Mouse (Mus musculus) limb, embryonic 11.5 days (tissue): ENCODE measurements at regions not wholly inside any gene's neighbourhood (a gene's known extent, or its start where the extent isn't known, plus 50 kb on each side); places are given as distances from the start of the nearest gene placed in this dataset.

Source experiments
- ATAC-seq: fragments of 200-750 bp; cut with Nextera tagmentation; 2 replicates; pipeline ENCODE4 v1.8.0; 2017; ENCODE audit warnings: low read depth; ENCODE audit not compliant: insufficient number of reproducible peaks, low FRiP score, low TSS enrichment
- DNase-seq: peaks from one replicate; pipeline ENCODE4 v3.0.0-alpha.2; 2015; ENCODE audit warnings: low spot score
- H3K27ac ChIP-seq: fragments of 300-500 bp; sonication (generic); replicated peaks from 2 replicates; pipeline ENCODE4 v1.5.1; 2014; ENCODE audit warnings: low read depth, mild to moderate bottlenecking, low read length
- H3K27me3 ChIP-seq: fragments of 300-500 bp; sonication (generic); 2 replicates; pipeline ENCODE4 v1.6.1; 2014; ENCODE audit warnings: mild to moderate bottlenecking, low read length, mixed read lengths; ENCODE audit not compliant: control insufficient read depth, insufficient read depth
- H3K36me3 ChIP-seq: fragments of 300-500 bp; sonication (generic); 2 replicates; pipeline ENCODE4 v1.6.1; 2014; ENCODE audit warnings: mild to moderate bottlenecking, low read length, moderate library complexity, mixed read lengths; ENCODE audit not compliant: control insufficient read depth, insufficient read depth
- H3K4me1 ChIP-seq: fragments of 300-500 bp; sonication (generic); 2 replicates; pipeline ENCODE4 v1.6.1; 2014; ENCODE audit warnings: low read length, mixed read lengths; ENCODE audit not compliant: control insufficient read depth, insufficient read depth
- H3K4me2 ChIP-seq: fragments of 300-500 bp; sonication (generic); 2 replicates; pipeline ENCODE4 v1.6.1; 2014; ENCODE audit warnings: low read depth, mild to moderate bottlenecking, moderate library complexity; ENCODE audit not compliant: severe bottlenecking
- H3K4me3 ChIP-seq: fragments of 300-500 bp; sonication (generic); 2 replicates; pipeline ENCODE4 v1.5.1; 2014; ENCODE audit warnings: low read depth, low read length
- H3K9ac ChIP-seq: fragments of 300-500 bp; sonication (generic); 2 replicates; pipeline ENCODE4 v1.6.1; 2014; ENCODE audit warnings: mild to moderate bottlenecking, low read length
- H3K9me3 ChIP-seq: fragments of 300-500 bp; sonication (generic); 2 replicates; pipeline ENCODE4 v1.6.1; 2016; ENCODE audit warnings: low read length; ENCODE audit not compliant: control insufficient read depth
- WGBS: fragments of 180-500 bp; shearing (Covaris S2); extraction: QIAGEN DNeasy Blood & Tissue Kit; methylation state at CpG from one replicate; pipeline ENCODE4 v1.1.7; 2014; 5-methylcytosine and 5-hydroxymethylcytosine counted together

GRCm38 (mm10) chr13:97434961-97435864 is 194.3 kb downstream of the Enc1 start:
- ATAC-seq (peak; percentile 50), DNase-seq (peak; percentile 59)
- peak overlapping the region; percentile 27 for H3K4me3 ChIP-seq
- H3K36me3 ChIP-seq = no peaks in the 10 kb centered on the region
- H3K4me2 ChIP-seq = peak overlapping the region; percentile 61
- H3K27ac ChIP-seq = no peak overlapping the region
- WGBS = 1% methylated on average over 20 of the region's 20 CpGs
- H3K9me3 ChIP-seq = no peaks in the 10 kb centered on the region
- H3K4me1 ChIP-seq = peaks cover 22% of the 10 kb centered on the region
- H3K27me3 ChIP-seq = no peaks in the 10 kb centered on the region
- peak overlapping the region; percentile 58 for H3K9ac ChIP-seq

- H3K27ac ChIP-seq = no peak overlapping the region
- no peaks in the 10 kb centered on the region for H3K36me3 ChIP-seq
- H3K9ac ChIP-seq = no peak overlapping the region
- 58% methylated on average over 7 of the region's 7 CpGs for WGBS
- no peak for DNase-seq
- no peaks in the 10 kb centered on the region for H3K27me3 ChIP-seq
- H3K4me1 ChIP-seq = peaks cover 17% of the 10 kb centered on the region
- ATAC-seq = no peak
- H3K4me2 ChIP-seq = no peak overlapping the region
- H3K9me3 ChIP-seq = no peaks in the 10 kb centered on the region
- H3K4me3 ChIP-seq = no peak overlapping the region
Measured at GRCm38 (mm10) chr13:97434167-97434566, 193.3 kb downstream of the Enc1 start.

GRCm38 (mm10) chr13:97432627-97433026 is 191.7 kb downstream of the Enc1 start:
- WGBS = 47% methylated on average over 4 of the region's 4 CpGs
- Histone ChIP-seq H3K9ac (no peak overlapping the region), H3K27ac (no peak overlapping the region), H3K36me3 (no peaks in the 10 kb centered on the region), H3K27me3 (no peaks in the 10 kb centered on the region), H3K4me1 (peaks cover 15% of the 10 kb centered on the region), H3K9me3 (no peaks in the 10 kb centered on the region), H3K4me3 (no peak overlapping the region), H3K4me2 (no peak overlapping the region)
- no peak for DNase-seq
- ATAC-seq = no peak

- Histone ChIP-seq H3K27ac (no peak overlapping the region), H3K4me3 (no peak overlapping the region), H3K36me3 (no peaks in the 10 kb centered on the region), H3K9ac (no peak overlapping the region), H3K4me2 (no peak overlapping the region), H3K4me1 (peaks cover 7% of the 10 kb centered on the region), H3K27me3 (no peaks in the 10 kb centered on the region), H3K9me3 (no peaks in the 10 kb centered on the region)
- DNase-seq = no peak
- no peak for ATAC-seq
- 72% methylated on average over 2 of the region's 2 CpGs for WGBS
Measured at GRCm38 (mm10) chr13:97430885-97431284, 190.0 kb downstream of the Enc1 start.

- Histone ChIP-seq H3K9ac (no peak overlapping the region), H3K4me1 (peaks cover 2% of the 10 kb centered on the region; the same call in 1 of the 2 replicates), H3K27me3 (no peaks in the 10 kb centered on the region), H3K36me3 (no peaks in the 10 kb centered on the region), H3K4me2 (no peak overlapping the region), H3K27ac (no peak overlapping the region), H3K4me3 (no peak overlapping the region), H3K9me3 (no peaks in the 10 kb centered on the region)
- DNase-seq (no peak), ATAC-seq (no peak)
- 69% methylated on average over 6 of the region's 6 CpGs for WGBS
Measured at GRCm38 (mm10) chr13:97428163-97428562, 187.3 kb downstream of the Enc1 start.

GRCm38 (mm10) chr13:97427537-97427936 is 186.6 kb downstream of the Enc1 start:
- ATAC-seq (no peak), DNase-seq (no peak)
- H3K27ac ChIP-seq = no peak overlapping the region
- no peak overlapping the region for H3K4me2 ChIP-seq
- no peak overlapping the region for H3K4me3 ChIP-seq
- peaks cover 2% of the 10 kb centered on the region; the same call in 1 of the 2 replicates for H3K4me1 ChIP-seq
- no peaks in the 10 kb centered on the region for H3K9me3 ChIP-seq
- no peaks in the 10 kb centered on the region for H3K36me3 ChIP-seq
- no peaks in the 10 kb centered on the region for H3K27me3 ChIP-seq
- 74% methylated on average over 4 of the region's 4 CpGs for WGBS
- no peak overlapping the region for H3K9ac ChIP-seq

GRCm38 (mm10) chr13:97425731-97426130 is 184.8 kb downstream of the Enc1 start:
- Histone ChIP-seq H3K27me3 (no peaks in the 10 kb centered on the region), H3K4me2 (no peak overlapping the region), H3K36me3 (no peaks in the 10 kb centered on the region), H3K27ac (no peak overlapping the region), H3K9me3 (no peaks in the 10 kb centered on the region), H3K4me3 (no peak overlapping the region), H3K9ac (no peak overlapping the region), H3K4me1 (peaks cover 2% of the 10 kb centered on the region; the same call in 1 of the 2 replicates)
- ATAC-seq = no peak
- 87% methylated on average over 9 of the region's 9 CpGs for WGBS
- no peak for DNase-seq

- no peak overlapping the region for H3K4me2 ChIP-seq
- H3K27me3 ChIP-seq = no peaks in the 10 kb centered on the region
- WGBS = 38% methylated on average over 6 of the region's 6 CpGs
- H3K4me3 ChIP-seq = no peak overlapping the region
- no peaks in the 10 kb centered on the region for H3K36me3 ChIP-seq
- H3K4me1 ChIP-seq = peaks cover 3% of the 10 kb centered on the region; the same call in 1 of the 2 replicates
- no peak for DNase-seq
- H3K27ac ChIP-seq = no peak overlapping the region
- no peak overlapping the region for H3K9ac ChIP-seq
- H3K9me3 ChIP-seq = no peaks in the 10 kb centered on the region
- no peak for ATAC-seq
Measured at GRCm38 (mm10) chr13:97423911-97424310, 183.0 kb downstream of the Enc1 start.
